Mouse (Mus musculus) cerebellum, adult 2 months (tissue): ENCODE measurements at regions not wholly inside any gene's neighbourhood (a gene's known extent, or its start where the extent isn't known, plus 50 kb on each side); places are given as distances from the start of the nearest gene placed in this dataset.

Source experiments
- CTCF ChIP-seq: fragments of 200-500 bp; IDR thresholded peaks from 2 replicates; pipeline ENCODE4 v1.5.1; 2011; ENCODE audit warnings: low read depth, mild to moderate bottlenecking, control low read depth, low read length, moderate library complexity, borderline replicate concordance; ENCODE audit not compliant: insufficient read depth
- POLR2A ChIP-seq: fragments of 200-500 bp; IDR thresholded peaks from 2 replicates; pipeline ENCODE4 v1.6.1; 2011; ENCODE audit warnings: low read length, control low read depth, borderline replicate concordance; ENCODE audit not compliant: insufficient read depth

DNA sequence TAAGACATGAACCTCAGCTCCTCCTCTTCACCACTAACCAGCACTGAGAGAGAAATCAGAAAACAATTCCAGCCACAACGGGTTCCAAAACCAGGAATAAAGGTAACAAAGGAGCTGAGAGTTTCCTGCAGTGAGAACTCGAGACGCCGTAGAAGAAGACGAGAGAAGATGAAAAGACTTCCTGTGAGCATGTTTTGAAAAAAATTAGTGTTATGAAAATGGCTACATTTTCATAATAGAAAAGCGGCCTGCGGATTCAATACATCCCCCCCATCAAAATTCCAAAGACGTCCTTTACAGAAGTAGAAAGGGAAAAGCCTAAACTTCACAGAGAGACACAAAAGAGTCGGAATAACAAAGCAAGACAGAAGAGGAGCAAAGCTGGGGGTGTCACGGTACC lies 193.6 kb upstream of the A430005L14Rik start:
- no peak for TF ChIP-seq CTCF
- TF ChIP-seq POLR2A, result no peak
